Mouse (Mus musculus): ENCODE results near the gene Nol8.

The Nol8 gene

GRCm38 (mm10) chr13:49652481-49653179 lies at the start of gene Nol8, which contains the start of gene Cenpp:
Gene Nol8 (plus strand): TSS chr13:49653078.
Gene Cenpp (minus strand): TSS chr13:49652785.
- DNase-seq: peak; percentile 100

- no peak for DNase-seq
Measured at GRCm38 (mm10) chr13:49603603-49604002, 49.3 kb upstream of the Nol8 start.

- DNase-seq: peak; percentile 46
Measured at GRCm38 (mm10) chr13:49607714-49608113, 45.2 kb upstream of the Nol8 start, which contains the start of gene Ogn. Gene Ogn (plus strand): TSS chr13:49608046.

DNA sequence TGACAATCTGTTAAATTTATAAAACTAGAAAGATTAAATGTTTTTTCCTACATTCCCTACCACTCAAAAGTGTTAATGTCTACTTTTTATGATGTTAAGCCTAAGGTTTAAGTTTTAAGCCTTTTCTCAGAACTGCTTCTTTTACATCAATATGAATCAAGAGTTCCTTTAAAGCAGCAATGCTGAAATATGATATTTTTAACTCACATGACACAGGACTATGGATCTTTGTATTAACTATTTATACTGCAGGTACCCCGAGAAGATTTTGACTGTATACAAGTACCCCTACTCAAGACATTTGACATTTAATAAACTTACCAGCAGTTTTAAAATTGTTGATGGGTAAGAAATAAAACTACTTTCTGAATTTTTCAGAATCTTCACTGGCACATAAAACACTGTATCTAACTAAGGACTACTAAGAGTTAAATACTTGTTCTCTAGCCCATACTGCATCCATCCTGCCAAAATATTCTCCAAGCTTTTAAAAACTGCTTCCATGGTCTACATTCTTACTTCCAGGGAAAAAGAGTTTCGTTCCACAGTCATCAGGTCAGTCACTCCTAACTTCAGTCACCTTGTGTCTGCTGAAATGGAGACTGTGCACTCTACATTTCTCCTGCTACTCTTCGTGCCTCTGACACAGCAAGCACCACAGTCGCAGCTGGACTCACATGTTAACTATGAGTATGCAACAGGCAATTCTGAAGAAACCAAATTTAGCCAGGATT lies 44.1 kb upstream of the Nol8 start:
- no peak for DNase-seq

DNA sequence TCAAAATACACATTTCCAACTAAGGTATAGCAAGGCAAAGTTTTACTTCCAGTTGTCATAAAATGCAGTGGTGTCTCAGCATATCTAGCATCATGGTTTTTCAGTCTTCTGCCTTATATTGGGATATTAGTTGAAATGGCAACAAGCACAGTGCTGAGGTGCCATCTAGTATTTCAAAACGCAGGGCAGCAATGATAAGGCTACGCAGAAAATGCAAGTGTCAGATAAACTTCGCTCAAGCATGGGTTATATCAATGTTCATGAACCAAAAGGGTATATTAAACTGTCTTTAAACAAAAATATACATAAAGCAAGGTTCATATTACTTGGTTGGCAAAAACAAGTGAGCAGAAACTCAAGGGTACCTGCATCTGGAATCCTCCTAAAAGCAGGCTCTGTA lies 35.9 kb upstream of the Nol8 start:
- no peak for DNase-seq

DNA sequence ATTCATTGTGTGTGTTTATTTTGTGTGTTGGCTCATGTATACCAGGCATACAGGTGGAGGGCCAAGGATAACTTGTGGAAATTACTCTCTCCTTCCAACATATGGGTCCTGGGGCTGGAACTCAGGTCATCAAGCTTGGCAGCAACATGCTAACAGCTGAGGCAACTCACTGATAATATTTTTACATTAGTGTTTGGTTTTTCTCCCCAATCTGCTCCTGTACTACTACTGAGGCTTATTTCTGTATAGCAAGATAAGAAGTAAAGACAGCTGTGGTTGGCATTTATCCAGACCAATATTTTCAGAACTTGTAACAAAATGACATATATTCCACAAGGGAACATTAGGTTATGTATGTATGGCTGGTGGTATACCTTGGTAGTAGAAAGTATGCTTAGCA lies 34.5 kb upstream of the Nol8 start:
- no peak for DNase-seq

DNA sequence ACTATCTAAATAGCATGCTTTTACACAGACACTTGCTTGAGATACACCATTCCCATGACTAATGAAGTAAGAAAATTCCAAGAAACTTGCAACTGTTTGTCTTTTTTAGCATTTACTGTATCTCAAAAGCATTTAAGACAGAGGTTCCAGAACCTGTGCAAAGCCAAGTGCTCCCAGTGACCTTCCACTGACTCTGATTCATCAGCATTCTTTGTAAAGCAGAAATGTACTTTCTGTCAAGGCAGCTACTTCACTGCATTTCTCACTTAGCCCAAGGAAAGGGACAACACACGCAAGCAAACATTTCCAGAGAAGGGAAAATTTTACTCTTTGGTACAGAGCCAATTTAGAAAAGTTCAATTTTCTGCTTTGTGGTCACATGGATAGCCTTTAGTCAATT lies 29.7 kb upstream of the Nol8 start:
- DNase-seq: no peak

DNA sequence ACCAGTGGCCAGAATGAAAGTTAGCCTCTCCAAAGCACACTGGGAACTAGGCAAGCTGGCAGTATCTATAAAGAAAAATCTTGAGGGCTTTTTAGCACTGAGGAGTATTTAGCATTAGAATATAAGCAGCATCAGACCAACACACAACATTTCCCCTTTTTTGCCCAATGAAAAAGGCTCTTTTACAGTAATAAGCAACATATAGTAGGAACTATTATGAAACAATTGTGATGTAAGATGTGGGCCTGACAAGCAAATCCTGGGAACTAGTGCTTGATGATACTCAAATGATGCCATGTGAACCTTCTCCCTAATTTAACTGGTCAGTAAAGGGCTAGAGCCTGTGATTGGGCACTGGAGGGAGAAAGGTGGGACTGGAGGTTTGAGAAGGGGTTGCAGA lies 24.7 kb upstream of the Nol8 start:
- DNase-seq: no peak

DNA sequence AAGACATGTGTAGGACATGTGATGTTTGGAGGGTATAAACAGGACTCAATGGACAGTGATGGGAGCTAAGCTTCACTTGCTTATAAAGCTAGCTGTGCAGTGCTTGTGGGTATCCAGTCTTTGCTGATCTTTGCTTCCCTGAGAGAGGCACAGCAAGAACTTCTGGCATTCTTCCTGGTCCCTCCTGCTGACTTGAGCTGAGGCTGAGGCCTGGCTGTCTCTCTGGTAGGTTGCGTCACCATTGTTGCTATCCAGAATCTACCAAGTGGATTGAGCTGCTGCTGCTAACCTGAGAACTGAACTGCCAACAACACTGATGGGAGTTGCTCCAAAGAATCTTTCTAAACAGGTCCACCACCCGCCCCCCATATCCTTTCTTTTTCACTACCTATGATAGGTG lies 23.8 kb upstream of the Nol8 start:
- peak; percentile 16 for DNase-seq

- no peak for DNase-seq
Measured at GRCm38 (mm10) chr13:49639965-49640364, 12.9 kb upstream of the Nol8 start.

DNA sequence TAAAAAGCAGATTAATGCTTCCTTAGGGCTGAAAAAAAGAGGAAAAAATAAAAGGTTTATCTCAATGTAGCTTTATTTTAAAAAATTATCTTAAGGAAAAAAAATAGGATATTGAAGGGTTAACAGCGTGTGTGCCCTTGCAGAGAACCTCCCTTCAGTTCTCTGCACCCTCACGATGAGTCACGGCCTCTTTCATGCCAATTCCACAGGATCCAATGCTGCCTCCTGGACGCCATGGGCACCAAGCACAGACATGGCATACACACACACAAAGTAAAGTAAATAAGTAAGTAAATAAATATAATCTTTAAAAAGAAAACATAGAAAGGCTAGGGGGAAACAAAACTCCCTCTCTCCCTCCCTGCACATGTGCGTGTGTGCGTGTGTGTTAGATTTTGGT lies 10.2 kb upstream of the Nol8 start:
- no peak for DNase-seq

DNA sequence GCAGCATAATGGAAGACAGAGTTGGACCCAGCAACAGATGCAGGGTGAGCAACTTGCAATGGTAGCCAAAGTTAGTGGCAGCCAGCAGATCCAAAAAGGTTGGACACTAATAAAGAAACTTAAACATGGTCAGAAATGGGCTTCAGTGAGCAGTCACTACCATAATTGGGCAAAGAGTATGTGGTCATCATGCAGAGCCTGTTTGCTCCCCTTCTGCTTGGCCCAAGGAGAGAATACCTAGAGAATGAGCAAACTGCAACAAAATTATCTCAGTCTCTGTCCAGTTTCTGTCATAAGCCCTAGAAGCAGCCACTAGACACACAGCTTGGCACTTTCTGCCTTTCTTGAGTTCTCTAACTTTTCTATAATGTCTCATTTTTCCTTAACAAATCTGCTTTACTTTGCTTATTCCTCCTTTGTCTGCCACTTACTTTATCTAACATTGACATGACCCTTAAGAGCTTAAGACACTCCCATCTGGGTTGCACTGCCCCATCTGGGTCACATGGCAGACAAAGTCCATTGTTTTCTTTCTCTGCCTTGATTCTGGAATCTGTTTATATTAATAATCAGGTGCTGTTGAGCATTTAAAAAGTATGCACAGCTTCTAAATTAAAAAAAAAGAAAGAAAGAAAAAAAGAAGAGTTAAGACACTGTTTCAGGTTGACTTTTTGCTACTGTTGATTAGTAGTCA lies 9.1 kb upstream of the Nol8 start:
- DNase-seq: no peak

DNA sequence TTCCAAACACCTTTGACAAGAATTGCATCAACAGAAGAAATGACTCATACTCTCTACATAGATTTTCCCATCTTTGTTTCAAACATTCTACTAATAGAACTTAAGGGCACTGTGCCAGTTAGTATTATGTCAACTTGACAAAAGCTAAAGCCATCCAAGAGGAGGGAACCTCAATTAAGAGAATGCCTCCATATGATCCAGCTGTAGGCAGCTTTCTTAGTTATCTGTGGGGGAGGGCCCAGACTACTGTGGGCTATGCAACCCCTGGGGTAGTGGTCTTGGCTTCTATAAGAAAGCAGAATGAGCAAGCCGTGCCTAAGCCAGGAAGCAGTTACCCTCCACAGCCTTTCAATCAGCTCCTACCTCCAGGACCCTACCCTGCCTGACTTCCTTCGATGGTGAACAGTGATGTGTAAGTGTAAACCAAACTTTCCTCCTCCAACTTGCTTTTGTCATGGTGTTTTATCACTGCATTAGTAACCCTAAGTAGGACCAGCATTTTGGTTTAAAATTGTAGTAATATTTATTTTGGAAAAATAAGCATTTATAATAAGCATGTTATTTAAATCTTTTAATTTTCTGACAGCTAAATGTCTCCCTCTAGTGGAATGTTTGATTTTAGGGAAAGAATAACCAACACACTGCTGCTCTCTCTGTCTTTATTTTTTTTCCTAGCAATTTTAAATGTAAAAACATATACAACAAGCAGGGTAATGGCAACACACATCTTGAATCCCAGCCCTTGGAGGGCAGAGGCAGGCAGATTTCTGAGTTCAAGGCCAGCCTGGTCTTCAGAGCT lies 7.9 kb upstream of the Nol8 start:
- peak; percentile 6 for DNase-seq

DNA sequence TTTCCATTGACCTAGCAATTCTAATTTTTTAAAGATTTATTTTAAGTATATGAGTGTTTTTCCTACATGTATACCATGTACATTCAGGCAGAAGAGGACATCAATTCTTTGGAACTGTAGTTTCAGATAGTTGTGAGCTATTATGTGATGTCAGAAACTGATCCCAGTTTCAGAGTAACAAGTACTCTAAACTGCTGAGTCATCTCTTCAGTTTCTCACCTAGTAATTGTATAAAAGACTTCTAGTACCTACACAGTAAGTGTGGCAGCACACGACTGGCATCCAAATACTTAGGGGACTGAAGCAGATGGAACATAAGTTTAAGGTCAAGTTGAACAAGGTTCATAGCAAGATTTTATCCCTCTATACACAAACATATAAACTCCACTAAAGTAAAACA lies 6.9 kb upstream of the Nol8 start:
- no peak for DNase-seq

DNA sequence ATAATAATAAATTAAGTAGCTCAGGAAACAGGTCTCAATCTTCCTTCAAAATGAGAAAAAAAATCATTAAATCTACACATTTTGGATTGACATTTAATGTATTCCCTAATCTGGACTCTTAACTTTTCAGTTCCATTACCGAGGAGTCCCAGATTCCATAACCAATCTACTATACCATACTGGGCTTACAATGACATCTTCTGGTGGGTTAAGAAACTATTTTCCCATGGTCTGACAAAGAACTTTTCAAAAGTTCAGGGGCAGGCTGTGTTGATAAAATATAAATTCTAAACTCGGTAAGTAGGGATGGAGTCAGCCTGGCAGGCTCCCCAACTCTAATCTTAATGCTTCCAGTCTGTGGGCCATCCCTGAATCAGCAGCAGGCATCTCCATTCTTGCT lies 1.7 kb upstream of the Nol8 start:
- no peak for DNase-seq

- no peak for DNase-seq
Measured at GRCm38 (mm10) chr13:49651781-49652351, 1.0 kb upstream of the Nol8 start.

GRCm38 (mm10) chr13:49653180-49653541 lies 283 bp downstream of the Nol8 start:
- no peak for DNase-seq

GRCm38 (mm10) chr13:49677793-49678192 lies 24.9 kb downstream of the Nol8 start:
- no peak for DNase-seq

GRCm38 (mm10) chr13:49681351-49682232 lies 28.7 kb downstream of the Nol8 start, which contains the start of gene Iars:
Gene Iars (plus strand): TSS chr13:49682100.
- peak; percentile 99 for DNase-seq

- DNase-seq: no peak
Measured at GRCm38 (mm10) chr13:49682233-49682846, 29.5 kb downstream of the Nol8 start.

DNA sequence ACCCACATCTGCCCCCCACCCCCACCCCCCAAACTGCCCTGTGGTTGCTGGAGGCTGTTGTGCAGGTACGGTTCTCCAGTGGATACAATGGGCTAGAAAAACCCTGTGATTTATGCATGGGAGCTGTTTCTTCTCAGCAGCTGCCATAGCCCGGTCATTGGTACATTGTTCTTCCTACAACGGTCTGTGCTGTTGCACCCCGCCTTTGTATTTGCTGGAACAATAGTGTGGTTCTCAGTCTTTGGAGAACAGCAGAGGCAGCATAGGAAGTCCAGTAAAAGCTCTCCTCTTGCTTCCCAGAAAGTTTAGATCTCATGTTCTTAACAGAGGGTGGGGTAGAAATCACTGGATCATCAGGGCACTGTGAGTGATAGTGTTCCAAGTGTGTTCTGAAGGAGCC lies 31.4 kb downstream of the Nol8 start:
- no peak for DNase-seq

Measured in lung, postnatal 14 days (tissue).